In the genomic region with DNA sequence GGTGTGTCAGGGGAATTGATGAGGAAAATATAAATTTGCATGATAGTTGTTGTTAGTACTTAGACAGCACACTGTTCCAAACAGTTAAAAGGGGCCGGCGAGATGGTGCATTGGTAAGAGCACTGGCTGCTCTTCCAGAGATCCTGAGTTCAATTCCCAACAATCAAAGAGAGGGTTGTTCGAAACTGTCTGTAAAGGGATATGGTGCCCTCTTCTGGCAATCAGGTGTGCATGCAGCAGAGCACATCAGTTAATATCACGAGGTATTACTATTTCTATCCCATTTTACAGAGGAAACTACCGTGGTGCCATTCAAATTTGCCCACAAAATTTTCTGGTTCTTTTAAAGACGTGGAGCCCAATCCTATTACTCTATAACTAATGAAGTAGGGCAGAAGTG, we compare ENCODE assay signal across 16 mouse cellular contexts. TPM values are rescaled to one million over a fixed set of nuclear protein-coding genes. Genes with fewer than 3 reads are reported as not detected.
DNase-seq lines count a peak whose midpoint lies in the region; ATAC-seq and TF ChIP-seq lines count a peak whose summit lies in the region.
"Had no signal": no experiment of that assay in that cellular context is flagged by ENCODE, and none has a peak within 500 bp of the region (broad histone marks: within the 10 kb centered on the region; RNA-seq: fewer than 3 reads in every experiment).

No protein-coding gene starts in this region.

- H3K27me3 ChIP-seq in hindbrain, postnatal 0 days (ENCODE audit: insufficient read depth, low read length) = no peaks in the 10 kb centered on the region
- no peaks in the 10 kb centered on the region for H3K27me3 ChIP-seq in hindbrain, embryonic 11.5 days (ENCODE audit: control insufficient read depth, insufficient read depth, low read length)
- H3K27me3 ChIP-seq in lung, embryonic 14.5 days (ENCODE audit: insufficient read depth, low read length) = no peaks in the 10 kb centered on the region
- H3K27me3 ChIP-seq in G1E (ENCODE audit: insufficient read depth, low read length) = no peaks in the 10 kb centered on the region
- H3K27me3 ChIP-seq in hindbrain, embryonic 16.5 days (replicated peaks; ENCODE audit: control insufficient read depth, insufficient read depth, low read length) = no peaks in the 10 kb centered on the region
- H3K27me3 ChIP-seq: embryonic facial prominence, embryonic 12.5 days; limb, embryonic 12.5 days had no signal

- H3K27ac ChIP-seq in hindbrain, postnatal 0 days = no peak overlapping the region
- H3K27ac ChIP-seq in hindbrain, embryonic 11.5 days (ENCODE audit: low read depth, low read length) = no peak overlapping the region
- no peak overlapping the region for H3K27ac ChIP-seq in lung, embryonic 14.5 days (ENCODE audit: low read depth)
- H3K27ac ChIP-seq in hindbrain, embryonic 16.5 days (ENCODE audit: low read depth, low read length) = no peak overlapping the region
- H3K27ac ChIP-seq: embryonic facial prominence, embryonic 12.5 days; heart, embryonic 10.5 days; hindbrain, embryonic 10.5 days; limb, embryonic 12.5 days had no signal

- DNase-seq in hindbrain, postnatal 0 days (ENCODE audit: low spot score) = no peak
- DNase-seq in hindbrain, embryonic 11.5 days (ENCODE audit: low spot score) = no peak
- DNase-seq in lung, embryonic 14.5 days = peak; percentile 39
- DNase-seq in lung, postnatal 10 days = no peak
- no peak for DNase-seq in G1E (ENCODE audit: low spot score)
- DNase-seq in urinary bladder, adult 18-20 months (ENCODE audit: low spot score in 2 of 2) = no peak
- DNase-seq: adrenal gland, adult 2 months; cerebellum, postnatal 10 days; kidney, adult 8-10 months; layer of hippocampus, postnatal 36 days had no signal

- ATAC-seq in hindbrain, postnatal 0 days = no peak
- ATAC-seq in hindbrain, embryonic 11.5 days (ENCODE audit: low FRiP score) = no peak
- ATAC-seq in lung, embryonic 14.5 days (ENCODE audit: insufficient read depth) = no peak
- ATAC-seq in G1E (ENCODE audit: extremely low read depth, insufficient number of reproducible peaks, low FRiP score, poor library complexity, severe bottlenecking) = no peak
- peak; percentile 58; the same call in 1 of the 2 replicates for ATAC-seq in megakaryocyte progenitor cell, adult 5-6 weeks (replicated peaks; ENCODE audit: poor library complexity)
- no peak for ATAC-seq in hindbrain, embryonic 16.5 days

- H3K4me3 ChIP-seq in hindbrain, postnatal 0 days (ENCODE audit: low read length) = no peak overlapping the region
- no peak overlapping the region for H3K4me3 ChIP-seq in hindbrain, embryonic 11.5 days (ENCODE audit: low read depth, low read length)
- no peak overlapping the region for H3K4me3 ChIP-seq in lung, embryonic 14.5 days (ENCODE audit: low read depth, low read length)
- no peak overlapping the region for H3K4me3 ChIP-seq in G1E (ENCODE audit: low read depth, low read length)
- H3K4me3 ChIP-seq in hindbrain, embryonic 16.5 days (ENCODE audit: low read length) = no peak overlapping the region
- H3K4me3 ChIP-seq: embryonic facial prominence, embryonic 12.5 days; heart, embryonic 10.5 days; hindbrain, embryonic 10.5 days; limb, embryonic 12.5 days had no signal

- 0 out of 2 replicates have a peak, but pooled peaks cover 3% of the 10 kb centered on the region for H3K9me3 ChIP-seq in hindbrain, postnatal 0 days (ENCODE audit: low read length)
- no peaks in the 10 kb centered on the region for H3K9me3 ChIP-seq in hindbrain, embryonic 11.5 days (ENCODE audit: control insufficient read depth, low read length)
- H3K9me3 ChIP-seq in lung, embryonic 14.5 days (ENCODE audit: low read depth, low read length) = peaks cover 3% of the 10 kb centered on the region; the same call in 1 of the 2 replicates
- peaks cover 13% of the 10 kb centered on the region for H3K9me3 ChIP-seq in G1E (replicated peaks)
- no peaks in the 10 kb centered on the region; the same call in 1 of the 2 replicates for H3K9me3 ChIP-seq in hindbrain, embryonic 16.5 days (ENCODE audit: control insufficient read depth, low read length)

- no peak overlapping the region for H3K4me2 ChIP-seq in hindbrain, postnatal 0 days (ENCODE audit: low read depth, low read length)
- H3K4me2 ChIP-seq in hindbrain, embryonic 11.5 days (replicated peaks; ENCODE audit: low read depth, low read length) = no peak overlapping the region
- no peak overlapping the region for H3K4me2 ChIP-seq in lung, embryonic 14.5 days
- no peak overlapping the region for H3K4me2 ChIP-seq in hindbrain, embryonic 16.5 days (ENCODE audit: low read length)
- H3K4me2 ChIP-seq: embryonic facial prominence, embryonic 12.5 days; limb, embryonic 12.5 days had no signal

- peak; percentile 38 for TF ChIP-seq CTCF in hindbrain, postnatal 0 days (IDR thresholded peaks at IDR 0.05; ENCODE audit: low read depth)
- TF ChIP-seq CTCF in lung, embryonic 14.5 days (IDR thresholded peaks at IDR 0.05; ENCODE audit: low read depth) = peak; percentile 50
- peak; percentile 54; the same call in 1 of the 2 replicates for TF ChIP-seq CTCF in G1E (IDR thresholded peaks at IDR 0.05; ENCODE audit: low read depth, low read length)

- no peaks in the 10 kb centered on the region for H3K4me1 ChIP-seq in hindbrain, postnatal 0 days (ENCODE audit: insufficient read depth, low read length)
- no peaks in the 10 kb centered on the region; the same call in 1 of the 2 replicates for H3K4me1 ChIP-seq in hindbrain, embryonic 11.5 days (replicated peaks; ENCODE audit: control insufficient read depth, insufficient read depth, low read length)
- 0 out of 2 replicates have a peak, but pooled peaks cover 3% of the 10 kb centered on the region for H3K4me1 ChIP-seq in lung, embryonic 14.5 days (ENCODE audit: insufficient read depth)
- H3K4me1 ChIP-seq in G1E (ENCODE audit: insufficient read depth, low read depth, low read length) = peaks cover 22% of the 10 kb centered on the region
- no peaks in the 10 kb centered on the region for H3K4me1 ChIP-seq in hindbrain, embryonic 16.5 days (ENCODE audit: control insufficient read depth, insufficient read depth, low read depth, low read length)

- no peaks in the 10 kb centered on the region for H3K36me3 ChIP-seq in hindbrain, postnatal 0 days (ENCODE audit: insufficient read depth, low read length)
- H3K36me3 ChIP-seq in hindbrain, embryonic 11.5 days (ENCODE audit: control insufficient read depth, insufficient read depth, low read length) = no peaks in the 10 kb centered on the region
- H3K36me3 ChIP-seq in lung, embryonic 14.5 days (ENCODE audit: insufficient read depth) = no peaks in the 10 kb centered on the region
- no peaks in the 10 kb centered on the region for H3K36me3 ChIP-seq in G1E (replicated peaks)
- H3K36me3 ChIP-seq in hindbrain, embryonic 16.5 days (ENCODE audit: control insufficient read depth, insufficient read depth, low read length) = no peaks in the 10 kb centered on the region
- H3K36me3 ChIP-seq: embryonic facial prominence, embryonic 12.5 days; heart, embryonic 10.5 days; hindbrain, embryonic 10.5 days; limb, embryonic 12.5 days had no signal

- H3K9ac ChIP-seq in hindbrain, postnatal 0 days (replicated peaks; ENCODE audit: low read length) = no peak overlapping the region
- no peak overlapping the region for H3K9ac ChIP-seq in hindbrain, embryonic 11.5 days (ENCODE audit: low read depth, low read length)
- H3K9ac ChIP-seq in lung, embryonic 14.5 days = no peak overlapping the region
- no peak overlapping the region for H3K9ac ChIP-seq in hindbrain, embryonic 16.5 days (ENCODE audit: low read depth, low read length)
- H3K9ac ChIP-seq: embryonic facial prominence, embryonic 12.5 days; limb, embryonic 12.5 days had no signal

- WGBS in hindbrain, postnatal 0 days = 73% methylated on average over 6 of the region's 6 CpGs
- WGBS in hindbrain, embryonic 11.5 days = 68% methylated on average over 6 of the region's 6 CpGs
- WGBS in lung, embryonic 14.5 days = 66% methylated on average over 6 of the region's 6 CpGs
- WGBS in hindbrain, embryonic 16.5 days = 71% methylated on average over 6 of the region's 6 CpGs

RNA-seq across cellular contexts. Expression of gene Gnpnat1, which starts 29.5 kb away (rescaled TPM):
- total RNA-seq in hindbrain, postnatal 0 days (2014; rRNA removed) = 12.7 and 13.9 TPM in 2 replicates
- polyA plus RNA-seq in hindbrain, postnatal 0 days (2015; fragmentation: Nextera tagmentation; extraction: Ambion mirVana) = 21.1 and 21.5 TPM in 2 replicates
- polyA plus RNA-seq in hindbrain, embryonic 11.5 days (2014; fragmentation: Nextera tagmentation; extraction: Ambion mirVana) = 41.7 and 44.5 TPM in 2 replicates
- polyA plus RNA-seq in lung, embryonic 14.5 days (2014; fragmentation: Nextera tagmentation; extraction: Ambion mirVana) = 54.9 and 57.3 TPM in 2 replicates
- 35.2 and 38.5 TPM in 2 replicates for total RNA-seq in G1E (2014; fragmentation: Nextera tagmentation)
- total RNA-seq in G1E (2017) = 20.2 and 20.9 TPM in 2 replicates
- polyA plus RNA-seq in G1E (2012) = 4.8 and 6.2 TPM in 2 replicates
- 49.7 and 54.0 TPM in 2 replicates for total RNA-seq in megakaryocyte progenitor cell, adult 5-6 weeks (2015)
- 22.7 and 34.2 TPM in 2 replicates for total RNA-seq in megakaryocyte progenitor cell, adult 5-6 weeks (2017)
- 28.5 and 30.4 TPM in 2 replicates for polyA plus RNA-seq in hindbrain, embryonic 16.5 days (2015; fragmentation: Nextera tagmentation; extraction: Ambion mirVana)
